Mouse (Mus musculus): Measurements from ENCODE around the gene Ripk4. TPM values are rescaled to one million over a fixed set of nuclear protein-coding genes. Genes with fewer than 3 reads are reported as not detected.

Gene Ripk4
- total and polyA plus RNA-seq, 3 experiments: not detected

DNA sequence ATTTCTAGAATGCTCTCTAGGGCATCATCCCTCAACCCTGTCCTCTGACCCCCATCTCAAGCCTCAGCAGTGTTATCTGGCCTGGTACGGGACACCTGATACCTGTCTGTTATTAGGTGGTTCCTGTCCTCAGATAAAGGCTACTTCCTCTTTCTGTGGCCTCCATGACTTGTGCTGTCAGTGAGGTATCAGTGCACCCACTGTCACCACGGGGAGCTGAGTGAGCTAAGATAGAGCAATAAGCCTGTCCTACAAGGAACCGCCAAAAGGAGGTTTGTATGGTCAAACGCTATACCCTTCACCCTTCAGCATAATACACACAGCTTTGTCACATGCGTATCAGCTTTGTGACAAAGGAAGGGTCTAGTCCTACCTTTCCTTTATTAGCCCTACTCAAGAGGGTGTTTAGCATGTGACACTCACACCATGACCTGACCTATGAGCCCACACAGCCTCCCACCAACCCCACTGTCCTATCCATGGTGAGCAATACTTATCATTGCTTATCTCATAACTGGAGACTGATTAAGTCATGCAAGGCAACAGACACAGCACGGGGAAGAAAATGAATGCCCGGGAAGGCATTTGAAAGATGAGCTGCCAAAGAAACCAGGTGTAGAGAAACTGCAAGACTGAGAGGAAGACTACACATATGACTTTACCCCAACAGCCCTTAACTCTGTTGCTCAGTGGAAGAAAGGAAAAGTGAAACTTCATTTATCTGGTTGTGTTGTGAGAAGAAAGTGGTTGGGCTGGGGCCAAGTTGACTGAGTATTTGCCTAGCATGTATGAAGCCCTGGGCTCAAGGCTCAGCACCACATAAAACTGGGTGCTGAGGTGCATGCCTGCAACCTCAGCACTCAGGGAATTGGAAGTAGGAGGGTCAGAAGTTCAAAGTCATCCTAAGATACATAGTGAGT, 34.6 kb upstream of the Ripk4 start:
- Histone ChIP-seq H3K9me3 (replicated peaks; ENCODE audit: insufficient read depth, low read length) (no peaks in the 10 kb centered on the region), H3K27me3 (ENCODE audit: control insufficient read depth in 1 of 2, insufficient read depth in 2 of 2, low read length in 2 of 2) (no peaks in the 10 kb centered on the region), H3K4me1 (ENCODE audit: control insufficient read depth in 1 of 2, insufficient read depth in 2 of 2, low read length in 2 of 2) (peaks cover 27 to 30% of the 10 kb centered on the region in 2 experiments), H3K4me3 (ENCODE audit: control insufficient read depth in 1 of 2, insufficient read depth in 1 of 2, low read depth in 2 of 2, low read length in 2 of 2) (peak overlapping the region; percentile 0 to 32), H3K27ac (ENCODE audit: control insufficient read depth, low read depth, low read length) (peak overlapping the region; percentile 95), H3K36me3 (ENCODE audit: control insufficient read depth in 1 of 2, insufficient read depth in 2 of 2, low read length in 2 of 2) (peaks cover 7 to 36% of the 10 kb centered on the region in 2 experiments), H3K79me2 (ENCODE audit: control insufficient read depth, insufficient read depth, low read length, poor library complexity) (no peaks in the 10 kb centered on the region), H3K9ac (ENCODE audit: control insufficient read depth, low read depth, low read length, poor library complexity, severe bottlenecking) (peak overlapping the region; percentile 23)
- no peak for TF ChIP-seq CTCF (IDR thresholded peaks at IDR 0.05 in 2 of 3, conservative IDR thresholded peaks at IDR 0.05 in 1 of 3; ENCODE audit: control insufficient read depth in 1 of 3, insufficient read depth in 1 of 3, low read depth in 2 of 3, low read length in 3 of 3, poor library complexity in 1 of 3, severe bottlenecking in 1 of 3)
- TF ChIP-seq E2F4 (IDR thresholded peaks at IDR 0.05; ENCODE audit: borderline replicate concordance, low read depth, low read length): peak; percentile 46
- no peak for TF ChIP-seq RAD21 (IDR thresholded peaks at IDR 0.05; ENCODE audit: low read depth, low read length)
- peak; percentile 99 to 100 for TF ChIP-seq EP300 (IDR thresholded peaks at IDR 0.05; ENCODE audit: low read depth in 1 of 2, low read length in 2 of 2)
- TF ChIP-seq USF1 (IDR thresholded peaks at IDR 0.05; ENCODE audit: low read depth, low read length): peak; percentile 45
- peak; percentile 90 for TF ChIP-seq RCOR1 (IDR thresholded peaks at IDR 0.05; ENCODE audit: low read depth, low read length)
- TF ChIP-seq CHD2 (IDR thresholded peaks at IDR 0.05; ENCODE audit: low read length): peak; percentile 55; the same call in 1 of the 2 replicates
- peak; percentile 31; the same call in 1 of the 2 replicates for TF ChIP-seq TBP (IDR thresholded peaks at IDR 0.05; ENCODE audit: low read depth, low read length)
- no peak for TF ChIP-seq POLR2AphosphoS5 (IDR thresholded peaks at IDR 0.05; ENCODE audit: borderline replicate concordance, low read depth, low read length)
- peak; percentile 43; the same call in 1 of the 2 replicates for TF ChIP-seq KAT2A (conservative IDR thresholded peaks at IDR 0.05; ENCODE audit: low read depth, low read length)
- TF ChIP-seq BHLHE40 (IDR thresholded peaks at IDR 0.05; ENCODE audit: borderline replicate concordance, low read depth, low read length): peak; percentile 69; the same call in 1 of the 2 replicates
- TF ChIP-seq ETS1 (IDR thresholded peaks at IDR 0.05; ENCODE audit: low read depth, low read length): peak; percentile 96
- TF ChIP-seq MAZ (IDR thresholded peaks at IDR 0.05; ENCODE audit: low read depth, low read length): peak; percentile 76
- peak; percentile 25; the same call in 1 of the 2 replicates for TF ChIP-seq CHD1 (IDR thresholded peaks at IDR 0.05; ENCODE audit: low read depth, low read length)
- TF ChIP-seq SMC3 (IDR thresholded peaks at IDR 0.05; ENCODE audit: low read depth, low read length): peak; percentile 15; the same call in 1 of the 2 replicates
- peak; percentile 82 for TF ChIP-seq MXI1 (IDR thresholded peaks at IDR 0.05; ENCODE audit: low read depth, low read length)
- peak; percentile 75; the same call in 1 of the 2 replicates for TF ChIP-seq JUND (IDR thresholded peaks at IDR 0.05; ENCODE audit: low read depth, low read length)
- peak; percentile 90 for TF ChIP-seq TAL1 (IDR thresholded peaks at IDR 0.05; ENCODE audit: low read length)
- peak; percentile 66; the same call in 1 of the 2 replicates for TF ChIP-seq MYC (IDR thresholded peaks at IDR 0.05; ENCODE audit: low read depth, low read length)
- no peak for TF ChIP-seq MEF2A (IDR thresholded peaks at IDR 0.05; ENCODE audit: extremely low read depth, insufficient replicate concordance, low read depth, low read length, poor library complexity, severe bottlenecking)
- TF ChIP-seq MAFK (IDR thresholded peaks at IDR 0.05; ENCODE audit: borderline replicate concordance, low read depth, low read length): peak; percentile 83
- no peak for TF ChIP-seq ZKSCAN1 (IDR thresholded peaks at IDR 0.05; ENCODE audit: low read depth, low read length)
- peak in 1 of 2 experiments; percentile 46; a peak in 2 of 4 replicates for TF ChIP-seq POLR2A (IDR thresholded peaks at IDR 0.05; ENCODE audit: control insufficient read depth in 1 of 2, insufficient read depth in 1 of 2, low read depth in 1 of 2, low read length in 2 of 2, poor library complexity in 1 of 2)
- peak; percentile 94 for TF ChIP-seq MYB (IDR thresholded peaks at IDR 0.05; ENCODE audit: low read depth, low read length)
- no peak for TF ChIP-seq UBTF (IDR thresholded peaks at IDR 0.05; ENCODE audit: borderline replicate concordance, insufficient read depth, low read depth, low read length)
- peak; percentile 86 for TF ChIP-seq SIN3A (IDR thresholded peaks at IDR 0.05; ENCODE audit: low read length)
- TF ChIP-seq ELF1 (IDR thresholded peaks at IDR 0.05; ENCODE audit: low read depth, low read length): no peak
- TF ChIP-seq TCF12 (IDR thresholded peaks at IDR 0.05; ENCODE audit: low read depth, low read length): peak; percentile 97
- peak; percentile 71; the same call in 1 of the 2 replicates for TF ChIP-seq POLR2AphosphoS2 (IDR thresholded peaks at IDR 0.05; ENCODE audit: low read length)
- peak; percentile 33; the same call in 1 of the 2 replicates for TF ChIP-seq HCFC1 (IDR thresholded peaks at IDR 0.05; ENCODE audit: low read depth, low read length)
- peak; percentile 98 for TF ChIP-seq GATA1 (IDR thresholded peaks at IDR 0.05; ENCODE audit: low read depth, low read length)
- 0 out of 2 replicates have a peak, but pooled peaks have one; percentile 9 for TF ChIP-seq NELFE (IDR thresholded peaks at IDR 0.05; ENCODE audit: low read depth, low read length)
- no peak for TF ChIP-seq ZC3H11A (IDR thresholded peaks at IDR 0.05; ENCODE audit: low read depth, low read length)
- DNase-seq (ENCODE audit: low read depth, low spot score): peak; percentile 95
